Mouse (Mus musculus): Measurements from ENCODE around the gene Gm8212. TPM values are rescaled to one million over a fixed set of nuclear protein-coding genes. Genes with fewer than 3 reads are reported as not detected.

Gene Gm8212
- polyA plus RNA-seq (2012; fragmentation: generic; extraction: Trizol), result under 1 TPM in 1 of 2 experiments, not detected in 1; 0.04 TPM

GRCm38 (mm10) chr14:44197361-44197760 lies at the start of gene Gm8212:
TSS of gene Gm8212 (plus strand) at chr14:44197661.

GRCm38 (mm10) chr14:44213154-44213553 lies 15.7 kb downstream of the Gm8212 start, which contains the start of gene 4930503E14Rik:
TSS of gene 4930503E14Rik (minus strand) at chr14:44213254.

Other genes starting within 250 kb of the Gm8212 start
- not detected for gene Ang5, start 240.6 kb upstream of the Gm8212 start, polyA plus RNA-seq (2012; fragmentation: generic; extraction: Trizol)
- not detected for gene Ang6, start 195.4 kb upstream of the Gm8212 start, polyA plus RNA-seq (2012; fragmentation: generic; extraction: Trizol)
- gene Ear2, start 95.0 kb upstream of the Gm8212 start, polyA plus RNA-seq (2012; fragmentation: generic; extraction: Trizol), result under 1 TPM in 1 of 2 experiments, not detected in 1; 0.14 TPM
- not detected for gene Gm3327, start 73.8 kb upstream of the Gm8212 start, polyA plus RNA-seq (2012; fragmentation: generic; extraction: Trizol)
- gene 4930503E14Rik, start 15.6 kb downstream of the Gm8212 start, polyA plus RNA-seq (2012; fragmentation: generic; extraction: Trizol), result under 1 TPM; 0.02 to 0.05 TPM
- under 1 TPM in 1 of 2 experiments, not detected in 1; 0.05 TPM for gene Gm8220, start 87.9 kb downstream of the Gm8212 start, polyA plus RNA-seq (2012; fragmentation: generic; extraction: Trizol)
- under 1 TPM; 0.02 to 0.22 TPM for gene Gm5930, start 140.9 kb downstream of the Gm8212 start, polyA plus RNA-seq (2012; fragmentation: generic; extraction: Trizol)
- gene Gm8229, start 167.7 kb downstream of the Gm8212 start, polyA plus RNA-seq (2012; fragmentation: generic; extraction: Trizol), result not detected
- gene Gm3371, start 213.0 kb downstream of the Gm8212 start, polyA plus RNA-seq (2012; fragmentation: generic; extraction: Trizol), result under 1 TPM in 1 of 2 experiments, not detected in 1; 0.02 TPM
- gene Gm8232, start 236.0 kb downstream of the Gm8212 start, polyA plus RNA-seq (2012; fragmentation: generic; extraction: Trizol), result not detected